Mouse (Mus musculus) hindbrain, embryonic 13.5 days (tissue): ENCODE results near the gene Gm21680. TPM values are rescaled to one million over a fixed set of nuclear protein-coding genes. Genes with fewer than 3 reads are reported as not detected.

Experiments used
- polyA plus RNA-seq: library from polyadenylated mRNA; unstranded; fragments of >200 nt; fragmentation: Nextera tagmentation; extraction: Ambion mirVana; gene quantifications from 2 replicates; pipeline ENCODE4 v1.2.1, GENCODE M21; 2015

Gm21680 gene
- polyA plus RNA-seq, 1 experiment from 2014 or later = 0.16 TPM

Other genes with a start within 250 kb of the Gm21680 start
- 19.9 and 21.0 TPM in 2 replicates for gene Actr3b, start 212.7 kb downstream of the Gm21680 start, polyA plus RNA-seq
- 0.17 TPM in 1 of 2 replicates, not detected in the other for gene Gm21663, start 30.3 kb downstream of the Gm21680 start, polyA plus RNA-seq
- gene Gm21671, start 18.2 kb downstream of the Gm21680 start, polyA plus RNA-seq = 0.12 TPM in 2 replicates
- gene Gm21698, start 16.0 kb upstream of the Gm21680 start, polyA plus RNA-seq = 0.12 and 0.13 TPM in 2 replicates
- 0.13 and 0.18 TPM in 2 replicates for gene Gm1979, start 32.1 kb upstream of the Gm21680 start, polyA plus RNA-seq
- not detected in 2 replicates for gene Gm5862, start 50.3 kb upstream of the Gm21680 start, polyA plus RNA-seq
- gene Speer4a, start 66.9 kb upstream of the Gm21680 start, polyA plus RNA-seq = 0.16 and 0.23 TPM in 2 replicates
- 0.13 TPM in 2 replicates for gene Gm7347, start 85.9 kb upstream of the Gm21680 start, polyA plus RNA-seq
- gene Gm10471, start 116.6 kb upstream of the Gm21680 start, polyA plus RNA-seq = 0.06 and 0.10 TPM in 2 replicates
- not detected in 2 replicates for gene 5031410I06Rik, start 132.7 kb upstream of the Gm21680 start, polyA plus RNA-seq
- 0.09 TPM in 1 of 2 replicates, not detected in the other for gene Gm10220, start 148.8 kb upstream of the Gm21680 start, polyA plus RNA-seq